Mouse (Mus musculus) CH12.LX (cell line): ENCODE data around the gene Plekhg6. TPM values are rescaled to one million over a fixed set of nuclear protein-coding genes. Genes with fewer than 3 reads are reported as not detected.

ENCODE experiments used
- DNase-seq: peaks from one replicate; pipeline ENCODE4 v3.0.0-alpha.2; 2013; ENCODE audit errors: extremely low read depth
- H3K27ac ChIP-seq: 2 replicates; pipeline ENCODE4 v1.5.1; 2012; ENCODE audit warnings: low read depth, mild to moderate bottlenecking, control low read depth, moderate library complexity; ENCODE audit not compliant: insufficient read depth
- H3K27me3 ChIP-seq: replicated peaks from 2 replicates; pipeline ENCODE3; 2012; ENCODE audit warnings: inconsistent platforms
- H3K36me3 ChIP-seq, 2 experiments: replicated peaks in 1 of 2; 2 replicates each; pipeline versions ENCODE3 to v1.6.1; 2012; ENCODE audit warnings: inconsistent platforms in 1 of 2, low read length in 1 of 2, mild to moderate bottlenecking in 1 of 2, mixed read lengths in 1 of 2, moderate library complexity in 1 of 2; ENCODE audit not compliant: control insufficient read depth in 1 of 2, insufficient read depth in 1 of 2
- H3K4me1 ChIP-seq, 2 experiments: 2 replicates each; pipeline ENCODE4 v1.6.1; 2012; ENCODE audit warnings: inconsistent platforms in 1 of 2, moderate library complexity in 1 of 2; ENCODE audit not compliant: insufficient read depth in 2 of 2, control insufficient read depth in 1 of 2
- H3K4me2 ChIP-seq: 2 replicates; pipeline ENCODE4 v1.6.1; 2012; ENCODE audit warnings: low read depth, mild to moderate bottlenecking, control low read depth; ENCODE audit not compliant: poor library complexity, insufficient read depth, severe bottlenecking
- H3K4me3 ChIP-seq, 3 experiments: fragments of 150-350 bp in 1 of 3; sonication (generic) in 1 of 3; replicated peaks in 1 of 3; 2 replicates each; pipeline versions ENCODE3 to v1.5.1; 2011 to 2012; ENCODE audit warnings: low read depth in 2 of 3, low read length in 2 of 3, mild to moderate bottlenecking in 2 of 3, moderate library complexity in 2 of 3, control low read depth in 1 of 3, improper control_type of control experiment in 1 of 3, inconsistent platforms in 1 of 3, mixed read lengths in 1 of 3; ENCODE audit not compliant: poor library complexity in 1 of 3
- H3K79me2 ChIP-seq: replicated peaks from 2 replicates; pipeline ENCODE4 v1.6.1; 2012; ENCODE audit warnings: mild to moderate bottlenecking, moderate library complexity; ENCODE audit not compliant: control insufficient read depth, poor library complexity, insufficient read depth, severe bottlenecking; ENCODE audit errors: extremely low read depth
- H3K9ac ChIP-seq: 2 replicates; pipeline ENCODE4 v1.6.1; 2012; ENCODE audit warnings: low read depth, mild to moderate bottlenecking, control low read depth, moderate library complexity; ENCODE audit not compliant: insufficient read depth
- H3K9me3 ChIP-seq: replicated peaks from 2 replicates; pipeline ENCODE3; 2012; ENCODE audit warnings: low read length, inconsistent platforms, mixed read lengths
- CTCF ChIP-seq, 2 experiments: IDR thresholded peaks in 1 of 2; conservative IDR thresholded peaks in 1 of 2; 2 replicates each; pipeline ENCODE4 v1.5.1; 2011 to 2012; ENCODE audit warnings: low read depth in 2 of 2, low read length in 2 of 2, improper control_type of control experiment in 1 of 2, inconsistent platforms in 1 of 2, mild to moderate bottlenecking in 1 of 2, moderate library complexity in 1 of 2
- EP300 ChIP-seq: IDR thresholded peaks from 2 replicates; pipeline ENCODE4 v1.6.1; 2011; ENCODE audit warnings: low read length, improper control_type of control experiment
- ETS1 ChIP-seq: conservative IDR thresholded peaks from 2 replicates; pipeline ENCODE4 v1.6.1; 2012; ENCODE audit warnings: low read depth, mild to moderate bottlenecking, inconsistent platforms, low read length, improper control_type of control experiment, moderate library complexity
- HCFC1 ChIP-seq: IDR thresholded peaks from 2 replicates; pipeline ENCODE4 v1.6.1; 2012; ENCODE audit warnings: low read depth, mild to moderate bottlenecking, inconsistent platforms, low read length, improper control_type of control experiment
- JUN ChIP-seq: IDR thresholded peaks from 2 replicates; pipeline ENCODE4 v1.6.1; 2011; ENCODE audit warnings: low read depth, mild to moderate bottlenecking, low read length, improper control_type of control experiment, moderate library complexity; ENCODE audit not compliant: insufficient read depth
- JUND ChIP-seq: conservative IDR thresholded peaks from 2 replicates; pipeline ENCODE4 v1.6.1; 2011; ENCODE audit warnings: low read depth, low read length, improper control_type of control experiment
- MAFK ChIP-seq: IDR thresholded peaks from 2 replicates; pipeline ENCODE4 v1.6.1; 2011; ENCODE audit warnings: low read length, improper control_type of control experiment; ENCODE audit not compliant: insufficient replicate concordance
- MAZ ChIP-seq: IDR thresholded peaks from 2 replicates; pipeline ENCODE4 v1.6.1; 2012; ENCODE audit warnings: low read depth, mild to moderate bottlenecking, inconsistent platforms, low read length, improper control_type of control experiment, moderate library complexity
- MEF2A ChIP-seq: IDR thresholded peaks from 2 replicates; pipeline ENCODE4 v1.6.1; 2014; ENCODE audit warnings: low read depth, mild to moderate bottlenecking, inconsistent platforms, low read length, improper control_type of control experiment, borderline replicate concordance
- MYC ChIP-seq: IDR thresholded peaks from 2 replicates; pipeline ENCODE4 v1.6.1; 2011; ENCODE audit warnings: low read depth, mild to moderate bottlenecking, improper control_type of control experiment, low read length
- NELFE ChIP-seq: IDR thresholded peaks from 2 replicates; pipeline ENCODE4 v1.6.1; 2011; ENCODE audit warnings: low read depth, low read length, improper control_type of control experiment
- PAX5 ChIP-seq: IDR thresholded peaks from 2 replicates; pipeline ENCODE4 v1.6.1; 2012; ENCODE audit warnings: low read length, inconsistent platforms, mixed read lengths
- POLR2A ChIP-seq: IDR thresholded peaks from 2 replicates; pipeline ENCODE4 v1.6.1; 2011; ENCODE audit warnings: low read depth, mild to moderate bottlenecking, improper control_type of control experiment, low read length
- RAD21 ChIP-seq: IDR thresholded peaks from 2 replicates; pipeline ENCODE4 v1.6.1; 2011; ENCODE audit warnings: low read depth, mild to moderate bottlenecking, low read length, improper control_type of control experiment, moderate library complexity
- RCOR1 ChIP-seq: conservative IDR thresholded peaks from 2 replicates; pipeline ENCODE4 v1.6.1; 2012; ENCODE audit warnings: low read depth, mild to moderate bottlenecking, inconsistent platforms, low read length, improper control_type of control experiment
- SMC3 ChIP-seq: IDR thresholded peaks from 2 replicates; pipeline ENCODE4 v1.6.1; 2011; ENCODE audit warnings: low read depth, low read length, improper control_type of control experiment
- TBP ChIP-seq: conservative IDR thresholded peaks from 2 replicates; pipeline ENCODE4 v1.6.1; 2011; ENCODE audit warnings: low read depth, low read length, improper control_type of control experiment
- UBTF ChIP-seq: IDR thresholded peaks from 2 replicates; pipeline ENCODE4 v1.6.1; 2012; ENCODE audit warnings: low read depth, mild to moderate bottlenecking, inconsistent platforms, low read length, improper control_type of control experiment, moderate library complexity
- USF1 ChIP-seq: IDR thresholded peaks from 2 replicates; pipeline ENCODE4 v1.6.1; 2014; ENCODE audit warnings: low read depth, mild to moderate bottlenecking, inconsistent platforms, low read length, improper control_type of control experiment
- USF2 ChIP-seq: conservative IDR thresholded peaks from 2 replicates; pipeline ENCODE4 v1.6.1; 2011; ENCODE audit warnings: low read depth, low read length, improper control_type of control experiment
- ZC3H11A ChIP-seq: IDR thresholded peaks from 2 replicates; pipeline ENCODE4 v1.6.1; 2012; ENCODE audit warnings: low read depth, mild to moderate bottlenecking, inconsistent platforms, low read length, improper control_type of control experiment
- ZKSCAN1 ChIP-seq: IDR thresholded peaks from 2 replicates; pipeline ENCODE4 v1.6.1; 2012; ENCODE audit warnings: low read depth, inconsistent platforms, low read length, improper control_type of control experiment, borderline replicate concordance
- ZMIZ1 ChIP-seq: IDR thresholded peaks from 2 replicates; pipeline ENCODE4 v1.6.1; 2012; ENCODE audit warnings: low read depth, mild to moderate bottlenecking, inconsistent platforms, low read length, improper control_type of control experiment
- ZNF384 ChIP-seq: IDR thresholded peaks from 2 replicates; pipeline ENCODE4 v1.6.1; 2012; ENCODE audit warnings: low read depth, low read length, improper control_type of control experiment, inconsistent platforms
- dilution Hi-C: fragments of 300-500 bp; cut with MboI; formaldehyde crosslinking; loops from 2 replicates; pipeline ENCODE4 v1.14.3; 2020; ENCODE audit warnings: low sequenced_read_pairs; ENCODE audit not compliant: extremely low pct_unique_long_range_greater_than_20kb, extremely low pct_ligation_motif_present
- in situ Hi-C: fragments of 300-500 bp; cut with MboI; formaldehyde crosslinking; loops from 3 replicates; pipeline ENCODE4 v1.14.3; 2019; ENCODE audit warnings: low sequenced_read_pairs, low pct_ligation_motif_present, low pct_unique_long_range_greater_than_20kb, mixed read lengths
- polyA plus RNA-seq: library from polyadenylated mRNA; unstranded; fragments of >175 nt; gene quantifications from 2 replicates; pipeline ENCODE4 v1.2.1, GENCODE M21; 2012; ENCODE audit warnings: low read depth; ENCODE audit not compliant: insufficient read length
- total RNA-seq, 2 experiments: library from RNA; depleted of rRNA; stranded (reverse); fragments of 300-350 nt in 1 of 2; fragments of >200 nt in 1 of 2; gene quantifications; 2 replicates each; pipeline ENCODE4 v1.2.3; 2012 to 2014

The Plekhg6 gene
- total and polyA plus RNA-seq, 3 experiments, result not detected

GRCm38 (mm10) chr6:125418744-125419143, 38.2 kb upstream of the Plekhg6 start:
- in situ Hi-C loops, result no loop called here

GRCm38 (mm10) chr6:125413326-125413725, 32.7 kb upstream of the Plekhg6 start:
- Histone ChIP-seq H3K36me3 (no peaks in the 10 kb centered on the region), H3K27ac (no peak overlapping the region), H3K9me3 (peaks cover 6% of the 10 kb centered on the region), H3K79me2 (no peaks in the 10 kb centered on the region), H3K4me2 (no peak overlapping the region), H3K4me1 (no peaks in the 10 kb centered on the region), H3K9ac (no peak overlapping the region), H3K4me3 (no peak overlapping the region), H3K27me3 (peaks cover 70% of the 10 kb centered on the region)
- in situ Hi-C loops, result no loop called here
- dilution Hi-C loops, result no loop called here
- TF ChIP-seq USF1 (no peak), ETS1 (no peak), MEF2A (no peak), UBTF (no peak), MYC (no peak), ZC3H11A (no peak), HCFC1 (no peak), POLR2A (no peak), ZNF384 (no peak), RCOR1 (no peak), MAFK (no peak), EP300 (no peak), MAZ (no peak), ZKSCAN1 (no peak), TBP (no peak), USF2 (no peak), JUN (no peak), PAX5 (no peak), JUND (no peak), CTCF (conservative IDR thresholded peaks at IDR 0.05 in 1 of 2, IDR thresholded peaks at IDR 0.05 in 1 of 2; ENCODE audit: low read depth in 2 of 2, low read length in 2 of 2) (no peak)
- no peak for DNase-seq

More at GRCm38 (mm10) chr6:125418744-125419143, 38.2 kb upstream of the Plekhg6 start:
- no peaks in the 10 kb centered on the region for H3K79me2 ChIP-seq
- H3K4me3 ChIP-seq, result no peak overlapping the region
- no peak overlapping the region for H3K27ac ChIP-seq
- H3K36me3 ChIP-seq, result no peaks in the 10 kb centered on the region
- no peaks in the 10 kb centered on the region for H3K9me3 ChIP-seq
- peaks cover 58% of the 10 kb centered on the region for H3K27me3 ChIP-seq
- DNase-seq, result peak; percentile 74
- no peak overlapping the region for H3K9ac ChIP-seq
- TF ChIP-seq SMC3, result peak; percentile 97
- peak; percentile 51 to 97 for TF ChIP-seq CTCF (conservative IDR thresholded peaks at IDR 0.05 in 1 of 2, IDR thresholded peaks at IDR 0.05 in 1 of 2; ENCODE audit: low read depth in 2 of 2, low read length in 2 of 2)
- no peak for TF ChIP-seq USF2
- peak; percentile 97 for TF ChIP-seq RAD21
- peak; percentile 97 for TF ChIP-seq ZC3H11A
- no peak for TF ChIP-seq ZMIZ1
- TF ChIP-seq NELFE, result no peak
- H3K4me2 ChIP-seq, result 0 out of 2 replicates have a peak overlapping the region, but pooled peaks have one; percentile 1
- dilution Hi-C loops, result no loop called here
- peaks cover 3 to 6% of the 10 kb centered on the region in 2 experiments; a peak in 1 of 4 replicates for H3K4me1 ChIP-seq
